Mouse (Mus musculus) embryonic fibroblast, embryonic 13.5 days (primary cell): ENCODE measurements around the gene Bahcc1.

ENCODE experiments used
- CTCF ChIP-seq: IDR thresholded peaks from 2 replicates; pipeline ENCODE4 v1.5.1; 2011; ENCODE audit warnings: mild to moderate bottlenecking, control low read depth, low read length, moderate library complexity, borderline replicate concordance; ENCODE audit not compliant: insufficient read depth
- POLR2A ChIP-seq: IDR thresholded peaks from 2 replicates; pipeline ENCODE4 v1.6.1; 2011; ENCODE audit warnings: low read depth, mild to moderate bottlenecking, control low read depth, low read length, moderate library complexity

DNA sequence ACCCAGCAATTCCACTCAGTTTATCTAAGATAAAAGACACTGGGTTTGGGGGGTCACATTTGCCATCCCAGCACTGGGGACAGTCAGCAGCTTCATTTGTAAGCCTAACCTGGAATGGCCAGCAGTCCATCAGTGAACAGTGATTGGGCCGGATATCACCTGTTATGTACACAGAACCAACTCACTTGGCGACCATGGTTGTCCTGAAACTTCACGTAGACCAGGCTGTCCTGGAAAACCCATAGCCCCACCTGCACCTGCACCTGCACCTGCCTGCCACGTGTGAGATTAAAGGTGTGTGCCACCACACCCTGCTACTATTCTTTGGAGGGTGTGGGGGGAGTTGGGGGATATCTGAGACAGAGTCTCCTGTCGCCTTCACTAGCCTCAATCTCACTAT, 86.6 kb downstream of the Bahcc1 start:
- no peak for TF ChIP-seq CTCF
- TF ChIP-seq POLR2A = no peak
